Mouse (Mus musculus): Measurements from ENCODE around the gene Olfr270. TPM values are rescaled to one million over a fixed set of nuclear protein-coding genes. Genes with fewer than 3 reads are reported as not detected.

Olfr270 gene
- polyA plus RNA-seq (2015; fragmentation: Nextera tagmentation; extraction: Ambion mirVana): not detected in 2 replicates

DNA sequence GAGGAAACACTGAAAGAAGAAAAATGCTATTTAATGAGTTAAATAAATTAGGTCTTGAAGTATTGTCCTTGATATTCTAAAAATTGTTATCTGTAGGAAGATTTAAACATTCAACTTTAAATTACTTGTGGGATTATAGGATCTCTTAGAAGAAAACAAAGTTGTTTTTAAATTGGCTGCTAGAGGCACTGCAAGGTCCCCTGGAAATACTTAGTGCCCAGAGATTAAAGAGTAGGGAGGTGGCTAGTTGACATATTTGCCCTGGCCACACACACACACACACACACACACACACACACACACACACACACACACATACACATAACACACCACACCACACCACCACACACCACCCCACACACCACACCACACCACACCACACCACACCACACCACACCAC lies at the start of gene Olfr270:
TSS of gene Olfr270 (plus strand) at position 301 of the 400 bp plus-strand sequence.

DNA sequence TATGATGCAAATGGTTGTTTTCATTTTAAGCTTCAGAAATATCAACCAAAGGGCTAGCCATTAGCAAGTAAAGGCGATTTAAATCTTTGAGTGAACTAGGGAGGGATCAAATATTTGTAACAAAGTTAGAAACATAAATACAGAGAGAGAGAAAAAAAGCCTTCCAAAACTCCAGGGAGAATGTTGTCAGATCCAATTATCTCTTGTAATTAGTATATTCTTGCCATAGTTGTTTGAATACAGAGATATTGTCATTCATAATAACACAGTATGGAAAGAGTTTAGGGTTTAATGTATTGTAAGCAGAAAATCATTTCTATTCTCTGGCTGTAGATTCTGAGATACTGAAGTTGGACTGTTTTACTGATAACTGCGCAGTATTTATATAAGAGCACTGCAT lies 45.3 kb upstream of the Olfr270 start, which contains the start of gene Olfr272:
TSS of gene Olfr272 (minus strand) at position 101 of the 400 bp plus-strand sequence.

DNA sequence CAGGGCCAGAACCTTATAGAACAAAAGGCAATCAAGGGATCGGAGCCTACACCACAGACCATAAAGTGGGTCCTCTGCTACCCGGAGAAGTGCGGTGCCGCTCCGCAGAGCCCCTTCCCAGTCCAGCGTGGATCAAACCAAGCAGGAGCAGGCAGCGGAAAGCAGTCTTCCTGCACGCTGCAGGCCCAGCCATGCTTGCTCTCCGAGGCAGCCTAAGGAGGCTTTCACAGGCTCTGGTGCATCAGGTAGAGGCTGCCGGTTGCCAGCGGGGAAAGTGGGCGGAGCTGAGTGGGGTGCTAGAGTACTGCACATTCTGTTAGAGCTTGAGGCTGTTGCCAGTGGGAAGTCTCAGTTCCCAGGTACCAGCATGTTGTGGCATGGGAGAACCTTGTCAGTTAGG lies 24.9 kb downstream of the Olfr270 start, which contains the start of gene Nipsnap3a:
TSS of gene Nipsnap3a (plus strand) at position 25 of the 400 bp plus-strand sequence.

DNA sequence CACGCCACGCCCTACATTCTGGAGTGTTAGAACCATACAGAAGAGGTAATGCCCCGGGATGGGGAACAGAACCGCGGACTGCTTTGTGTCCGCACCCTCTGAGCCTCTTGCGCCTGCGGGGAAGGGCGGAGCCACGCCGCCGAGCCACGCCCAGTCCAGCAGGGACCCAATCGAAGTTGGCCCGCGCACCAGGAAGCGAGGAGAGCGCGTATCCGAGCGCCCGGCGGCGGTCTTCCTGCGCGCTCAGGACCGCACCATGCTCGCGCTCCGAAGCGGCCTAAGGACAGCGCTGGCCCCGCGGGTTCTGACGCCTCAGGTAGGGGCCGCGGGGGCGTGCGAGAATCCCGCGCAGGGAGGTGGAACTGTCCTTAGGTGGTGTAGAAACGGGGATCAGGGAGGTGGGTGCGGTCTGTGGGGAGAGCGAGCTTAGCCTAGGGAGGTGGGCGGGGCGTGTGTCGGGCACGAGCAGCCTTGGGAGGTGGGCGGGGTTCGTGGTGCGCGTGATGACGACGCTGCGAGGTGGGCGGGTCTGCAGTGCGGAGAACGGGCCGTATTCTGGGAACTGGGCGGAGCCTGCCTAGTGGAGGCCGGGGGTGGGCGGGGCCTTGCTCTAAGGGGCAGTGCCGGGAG lies 47.5 kb downstream of the Olfr270 start, which contains the start of gene Nipsnap3b:
TSS of gene Nipsnap3b (plus strand) at position 149 of the 630 bp plus-strand sequence.

Other genes starting within 250 kb of the Olfr270 start
- gene Olfr275, start 149.9 kb upstream of the Olfr270 start, polyA plus RNA-seq (2015; fragmentation: Nextera tagmentation; extraction: Ambion mirVana): not detected in 2 replicates
- not detected in 2 replicates for gene Olfr273, start 105.3 kb upstream of the Olfr270 start, polyA plus RNA-seq (2015; fragmentation: Nextera tagmentation; extraction: Ambion mirVana)
- not detected in 2 replicates for gene Olfr272, start 45.4 kb upstream of the Olfr270 start, polyA plus RNA-seq (2015; fragmentation: Nextera tagmentation; extraction: Ambion mirVana)
- not detected in 2 replicates for gene Nipsnap3a, start 24.7 kb downstream of the Olfr270 start, polyA plus RNA-seq (2015; fragmentation: Nextera tagmentation; extraction: Ambion mirVana)
- gene Nipsnap3b, start 47.3 kb downstream of the Olfr270 start, polyA plus RNA-seq (2015; fragmentation: Nextera tagmentation; extraction: Ambion mirVana): 41.3 and 51.5 TPM in 2 replicates
- gene Abca1, start 195.3 kb downstream of the Olfr270 start, polyA plus RNA-seq (2015; fragmentation: Nextera tagmentation; extraction: Ambion mirVana): 2.7 and 4.1 TPM in 2 replicates